Mouse (Mus musculus) cerebellum, adult 11 months (tissue): ENCODE measurements around the gene Anxa2.

Experiments
- DNase-seq: peaks from one replicate; pipeline ENCODE4 v3.0.0; 2022

The Anxa2 gene

DNA sequence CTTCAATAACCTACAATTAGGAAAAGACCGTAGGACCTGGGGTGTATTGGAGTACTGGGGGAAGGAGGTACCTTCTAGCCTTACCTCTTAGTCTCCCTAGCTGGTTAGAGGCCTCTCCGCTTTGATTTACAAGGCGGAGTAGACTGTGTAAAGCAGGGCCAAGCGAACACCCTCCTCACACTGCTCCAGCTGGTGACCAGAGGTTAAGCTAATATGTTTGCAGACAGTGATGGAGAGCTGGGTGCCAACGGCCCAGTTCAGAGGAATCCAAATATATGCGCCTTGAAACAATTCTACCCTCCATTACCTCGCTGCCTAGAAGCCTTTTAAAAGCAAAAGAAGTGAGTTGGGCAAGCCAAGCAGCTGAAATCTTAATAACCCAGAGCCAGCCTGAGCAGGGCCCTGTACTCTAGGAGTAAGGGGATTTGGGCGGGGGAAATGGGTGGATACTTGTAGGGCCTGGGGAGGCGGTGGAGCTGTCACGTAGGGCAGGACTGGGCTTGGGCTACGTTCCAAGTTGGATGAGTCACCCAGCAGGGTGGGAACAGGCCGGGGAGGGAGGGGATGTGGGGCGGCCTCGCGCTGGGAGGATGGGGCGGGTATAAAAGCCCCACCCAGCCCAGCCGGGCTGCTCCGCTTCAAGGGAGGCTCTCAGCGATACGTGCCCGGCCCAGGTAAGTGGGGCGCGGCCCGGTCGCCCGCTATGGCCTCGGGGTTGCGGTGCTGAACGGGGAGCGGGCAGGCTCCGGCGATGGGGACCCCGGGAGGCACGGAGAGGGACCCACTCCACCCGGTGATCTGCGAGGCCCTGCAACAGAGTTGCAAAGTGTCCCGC is at the start of gene Anxa2:
TSS of gene Anxa2 (plus strand) at position 555 of the 835 bp plus-strand sequence.
- no peak for DNase-seq

DNA sequence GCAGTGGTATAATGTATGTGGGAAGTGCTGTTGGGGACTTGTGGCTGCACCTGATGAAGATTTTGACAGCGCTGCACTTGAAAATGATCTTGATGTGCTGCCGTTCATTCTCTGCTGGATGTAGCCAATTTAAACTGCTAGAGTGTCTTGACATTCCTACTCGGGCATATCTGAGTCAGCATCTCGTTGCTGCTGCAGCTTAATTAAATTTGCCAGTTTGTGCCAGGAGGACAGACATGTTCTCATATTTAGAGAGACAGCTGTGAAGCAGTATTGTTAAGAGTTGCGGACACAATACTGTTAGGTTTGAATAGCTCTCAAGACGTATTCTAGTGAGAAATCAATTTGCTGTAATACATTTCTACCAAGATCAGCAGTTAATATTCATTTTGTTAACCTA is 48.7 kb upstream of the Anxa2 start:
- DNase-seq = no peak

DNA sequence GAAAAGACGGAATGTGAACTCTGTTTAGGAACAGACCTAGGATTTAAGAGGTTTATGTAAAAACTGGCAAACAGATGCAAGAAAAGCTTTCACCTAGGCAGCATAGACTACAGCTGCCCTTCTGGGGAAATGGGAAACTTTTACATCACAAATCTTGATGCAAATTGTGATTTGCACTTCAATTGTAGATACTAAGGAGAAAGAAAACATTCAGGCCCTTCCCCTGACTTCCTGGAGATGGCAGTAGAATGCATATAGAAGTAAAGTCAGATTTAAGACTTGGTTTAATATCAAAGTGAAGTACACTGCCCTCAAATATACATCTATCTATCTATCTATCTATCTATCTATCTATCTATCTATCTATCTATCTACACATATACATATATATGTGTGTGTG is 33.9 kb upstream of the Anxa2 start:
- no peak for DNase-seq

DNA sequence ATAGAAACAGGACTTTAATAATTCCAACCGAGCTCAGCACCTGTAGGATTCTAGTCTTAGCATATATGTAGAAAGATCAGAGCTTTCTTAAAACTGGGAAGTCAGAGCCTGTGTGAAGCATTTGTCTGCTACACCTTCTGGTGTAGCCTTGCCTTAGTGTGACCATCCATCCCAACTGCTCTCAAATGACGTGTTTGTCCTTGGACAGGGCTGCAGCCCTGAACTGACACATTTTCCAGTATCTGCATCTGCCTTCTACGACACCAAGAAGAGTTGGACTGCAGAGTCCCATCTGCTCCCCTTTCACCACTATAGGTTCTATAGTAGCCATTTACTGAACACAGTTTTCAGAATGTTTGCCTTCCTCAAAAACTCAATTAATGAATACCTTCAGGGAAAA is 22.9 kb upstream of the Anxa2 start:
- no peak for DNase-seq

DNA sequence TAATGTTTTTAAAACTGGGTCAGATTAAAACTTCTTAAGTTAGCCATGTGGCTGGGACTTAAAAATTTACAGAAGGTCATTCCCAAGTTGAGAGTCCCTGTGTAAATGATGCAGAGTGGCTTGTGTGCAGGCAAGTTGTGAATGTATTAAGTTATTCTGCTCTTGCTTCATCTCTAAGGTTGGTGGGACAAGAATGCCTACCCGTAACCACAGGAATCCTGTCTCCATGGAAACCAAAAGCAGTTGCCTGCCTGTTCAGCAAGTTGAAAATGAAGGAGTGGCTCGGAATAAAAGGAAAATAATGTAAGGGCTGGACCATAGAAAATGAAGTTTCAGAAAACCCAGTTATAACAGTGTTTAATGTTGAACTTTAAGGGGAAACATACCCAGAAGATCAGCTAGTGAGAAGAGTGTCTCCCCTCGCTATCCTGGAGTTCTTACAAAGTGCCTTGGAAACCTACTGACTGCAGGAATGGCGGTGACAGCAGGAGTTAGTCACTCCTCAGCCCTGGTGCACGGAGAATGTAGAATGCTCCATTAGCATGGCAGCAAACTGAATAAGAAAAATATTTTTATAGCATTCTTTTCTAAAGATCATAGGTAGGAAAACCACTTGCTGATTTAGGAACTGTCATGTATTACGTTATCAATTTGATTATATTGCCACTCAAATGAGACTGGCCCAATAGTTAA is 21.4 kb upstream of the Anxa2 start:
- DNase-seq = no peak

DNA sequence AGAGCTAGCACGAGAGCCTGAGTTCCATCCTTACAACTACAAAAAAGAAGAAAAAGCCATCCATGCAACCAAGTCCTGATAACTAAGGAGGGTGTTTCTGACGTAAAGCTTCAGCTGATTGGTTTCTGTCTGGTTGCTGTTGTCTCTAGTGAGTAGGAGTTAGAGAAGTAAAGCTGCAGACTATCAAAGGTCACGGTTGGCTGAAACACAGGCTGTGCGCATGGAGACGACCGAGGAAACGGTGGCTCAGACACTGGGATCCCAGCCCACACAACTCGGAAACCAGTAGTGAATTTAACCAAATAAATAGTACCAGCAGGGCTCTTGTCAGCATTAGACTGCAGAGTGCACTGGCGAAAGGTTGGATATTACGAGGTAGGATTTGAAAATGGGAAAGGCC is 18.2 kb upstream of the Anxa2 start:
- no peak for DNase-seq

DNA sequence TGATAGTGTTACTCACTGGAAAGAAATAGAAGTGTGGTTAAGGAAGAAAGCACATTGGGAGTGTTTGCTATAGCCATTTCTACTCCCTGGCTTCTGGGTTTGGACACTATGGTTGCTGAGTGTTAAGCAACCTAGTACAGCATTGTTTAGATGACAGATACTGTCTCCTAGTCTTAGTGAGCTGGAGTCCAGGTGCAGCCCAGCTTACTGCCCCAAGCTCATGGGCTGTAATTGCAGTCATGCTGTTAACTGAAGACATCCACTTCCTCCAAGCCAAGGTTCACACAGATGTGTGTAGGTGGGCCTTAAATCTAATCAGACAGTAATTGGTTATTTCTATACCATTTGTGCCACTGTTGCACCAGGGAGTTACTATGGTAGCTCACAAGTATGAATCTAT is 17.8 kb upstream of the Anxa2 start:
- no peak for DNase-seq

DNA sequence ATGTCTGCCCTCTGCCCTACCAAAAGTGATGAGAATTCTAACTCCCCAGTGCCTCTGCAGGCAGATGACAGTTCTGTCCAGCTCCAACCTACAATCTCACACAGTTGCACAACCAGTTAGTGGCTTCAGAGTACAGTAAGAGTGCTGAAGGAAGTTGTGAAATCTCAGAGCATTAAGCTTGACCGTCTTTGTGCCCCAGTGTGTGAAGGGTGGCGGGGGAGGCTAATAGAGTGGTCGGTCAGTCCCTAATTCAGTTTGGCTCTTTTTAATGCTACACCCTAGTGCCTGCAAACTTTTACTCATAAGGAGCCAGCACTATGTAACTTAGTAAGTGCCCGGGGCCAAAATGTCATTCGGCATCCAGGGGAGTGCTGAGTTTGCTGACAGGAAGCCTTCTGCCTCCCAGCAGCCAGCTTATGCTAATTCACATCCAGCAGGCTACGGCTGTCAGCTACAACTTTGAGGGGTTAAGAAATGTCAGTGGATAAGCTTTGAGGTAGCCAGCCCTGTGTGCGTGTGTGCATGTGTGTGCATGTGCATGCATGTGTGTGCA is 13.5 kb upstream of the Anxa2 start:
- no peak for DNase-seq

DNA sequence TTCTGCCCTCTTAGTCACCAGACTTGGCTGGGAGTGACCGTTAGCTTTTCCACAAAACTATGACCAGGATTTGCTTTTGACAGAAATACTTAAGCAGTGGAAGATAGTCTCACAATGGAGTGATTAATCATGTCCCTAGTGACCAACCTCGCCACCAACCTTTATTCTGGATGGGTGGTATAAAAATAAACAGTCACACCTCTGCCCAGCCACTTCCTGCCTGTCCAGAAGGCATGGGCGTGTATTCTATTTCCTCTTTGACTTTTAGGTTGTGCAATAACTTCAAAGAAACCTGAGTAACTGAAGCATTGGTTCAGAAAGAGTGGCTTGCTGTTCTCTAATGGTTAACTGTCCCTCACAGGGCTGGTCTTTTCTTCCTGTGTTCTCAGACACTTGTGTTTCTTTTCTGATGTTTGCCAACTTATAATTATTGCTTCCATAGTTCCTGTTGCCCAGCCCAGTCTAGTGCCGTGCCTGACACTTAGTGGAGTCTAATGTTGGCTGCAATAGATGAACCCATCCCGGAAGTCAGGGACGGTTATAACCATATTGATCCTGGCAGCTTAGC is 10.9 kb upstream of the Anxa2 start:
- DNase-seq = no peak

DNA sequence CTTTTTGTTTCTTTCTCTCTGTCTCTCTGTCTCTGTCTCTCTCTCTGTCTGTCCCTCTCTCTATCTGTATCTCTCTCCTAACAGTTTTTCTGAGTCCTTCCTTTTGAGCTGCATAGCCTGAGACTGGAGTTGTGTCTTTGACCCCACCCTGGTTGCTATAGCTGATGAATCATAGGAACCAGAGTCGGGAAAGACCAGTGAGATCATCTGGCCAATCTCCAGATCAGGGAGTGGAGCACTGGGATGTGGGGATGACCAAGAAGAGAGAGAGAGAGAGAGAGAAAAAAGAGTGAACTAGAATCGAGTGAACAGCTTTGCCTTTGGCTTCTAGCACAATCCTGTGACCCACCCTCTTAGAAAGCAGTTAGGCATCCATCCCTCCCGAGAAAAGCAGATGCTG is 10.2 kb upstream of the Anxa2 start:
- DNase-seq = no peak

DNA sequence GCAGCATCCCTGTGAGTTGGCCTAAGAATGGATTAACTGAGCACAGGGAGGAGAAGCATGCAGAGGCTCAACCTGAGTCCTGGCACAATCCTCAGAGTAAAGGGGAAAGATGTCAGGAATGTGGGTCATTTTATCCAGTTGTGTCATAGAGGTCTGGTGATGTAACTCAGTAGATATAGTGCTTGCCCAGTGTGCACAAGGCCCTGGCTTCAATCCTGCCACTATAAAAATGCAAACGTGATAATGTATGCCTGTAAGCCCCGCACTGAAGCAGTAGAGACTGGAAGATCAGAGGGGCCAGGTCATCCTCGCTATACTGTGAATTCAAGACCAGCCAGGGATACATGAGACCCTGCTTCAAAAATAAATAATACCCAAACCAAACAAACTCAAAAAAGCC is 4.6 kb upstream of the Anxa2 start:
- no peak for DNase-seq

DNA sequence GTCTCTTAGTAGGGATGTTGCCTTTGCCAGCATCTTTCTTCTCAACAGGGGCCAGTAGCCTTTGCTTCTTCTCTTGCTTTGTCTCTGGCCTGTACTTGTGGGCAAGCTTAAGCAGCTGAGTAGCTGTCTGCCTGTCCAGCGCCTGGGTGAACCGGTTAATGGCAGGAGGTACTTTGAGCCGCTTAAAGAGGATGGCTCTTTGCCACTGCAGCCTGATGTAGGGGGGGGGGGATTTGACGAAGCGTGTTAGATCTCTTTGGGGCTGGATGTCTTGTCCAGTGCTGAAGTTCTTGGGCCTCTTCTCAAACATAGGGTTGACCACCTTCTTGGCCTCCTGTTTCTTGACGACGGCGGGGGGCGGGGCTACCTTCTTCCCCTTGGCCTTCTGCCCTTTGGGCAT is 2.8 kb upstream of the Anxa2 start:
- DNase-seq = no peak

DNA sequence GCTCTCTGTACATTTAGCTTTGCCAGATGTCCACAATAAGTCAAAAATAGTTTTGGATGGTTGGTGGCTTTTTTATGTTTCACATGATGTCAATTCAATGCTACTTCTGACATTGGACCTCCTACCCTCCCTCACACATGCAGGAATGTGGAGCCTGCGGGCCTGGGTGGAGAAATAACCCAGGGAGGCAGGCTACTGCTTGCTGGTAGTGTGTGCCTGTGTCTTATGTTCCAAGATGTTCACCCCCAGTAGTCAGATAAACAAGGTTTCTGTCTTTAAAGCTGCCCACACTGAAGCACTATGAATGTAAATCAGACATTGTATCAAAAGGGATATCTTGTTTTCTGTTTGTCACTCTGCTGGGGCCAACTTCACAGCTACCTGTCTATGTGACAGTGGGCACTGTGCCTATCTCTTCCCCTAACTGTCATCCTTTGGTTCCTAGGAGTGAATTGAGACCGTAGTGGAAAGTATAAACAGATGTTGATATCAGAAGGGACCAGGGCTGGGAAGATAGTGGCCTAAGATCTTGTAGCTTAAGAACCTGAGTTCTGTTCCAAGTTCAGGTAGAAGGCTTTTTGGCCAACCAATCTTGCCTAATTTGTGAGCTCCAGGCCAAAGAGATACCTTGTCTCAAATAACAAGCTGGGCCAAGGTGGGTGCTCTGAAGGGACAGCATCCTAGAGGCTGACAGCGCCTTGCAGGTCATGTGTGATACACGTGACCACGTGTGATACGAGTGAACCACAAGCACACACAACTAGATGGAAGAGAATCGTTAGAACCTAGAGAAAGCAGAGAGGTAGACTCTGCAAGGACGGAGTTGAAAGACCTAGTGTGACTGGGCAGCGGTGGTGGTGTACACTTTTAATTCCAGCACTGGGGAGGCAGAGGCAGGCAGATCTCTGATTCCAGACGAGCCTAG is 1.3 kb upstream of the Anxa2 start:
- no peak for DNase-seq

DNA sequence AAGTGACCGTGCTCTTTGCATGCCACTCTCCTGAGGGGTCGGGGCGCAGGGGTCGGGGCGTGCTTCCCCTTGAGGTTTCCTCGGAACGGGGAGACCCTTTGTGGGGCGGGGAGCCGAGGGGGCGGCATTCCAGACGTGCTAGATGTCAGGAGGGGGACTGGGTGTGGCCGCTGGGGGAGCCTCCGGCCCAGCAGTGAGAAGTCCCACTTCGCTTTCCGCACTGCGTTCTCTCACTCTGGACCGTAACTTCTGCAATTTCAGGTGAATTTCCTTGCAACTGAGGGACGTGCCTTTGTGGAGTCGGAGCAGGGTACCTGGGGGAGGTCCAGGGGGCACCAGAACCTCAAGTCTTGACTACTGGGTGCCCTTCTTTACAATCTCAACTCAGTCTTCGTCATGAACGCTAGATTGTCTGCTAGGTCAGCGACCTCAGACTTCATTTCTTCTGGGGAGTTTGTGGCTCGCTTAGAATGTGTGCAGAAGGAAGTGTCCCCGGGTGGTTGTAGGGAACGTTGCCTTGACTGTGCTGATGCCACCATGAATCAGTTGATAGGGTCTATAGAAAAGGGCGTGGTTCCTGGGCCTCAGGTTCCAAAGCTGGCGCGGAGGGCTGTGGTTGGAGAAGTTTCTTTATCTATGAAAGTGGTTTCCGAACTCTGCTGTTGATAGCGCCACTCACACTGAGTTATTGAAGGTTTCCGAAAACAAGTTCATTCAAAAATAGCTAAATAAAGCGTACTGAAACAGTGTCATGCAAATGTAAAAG is 664 bp downstream of the Anxa2 start:
- DNase-seq = no peak

DNA sequence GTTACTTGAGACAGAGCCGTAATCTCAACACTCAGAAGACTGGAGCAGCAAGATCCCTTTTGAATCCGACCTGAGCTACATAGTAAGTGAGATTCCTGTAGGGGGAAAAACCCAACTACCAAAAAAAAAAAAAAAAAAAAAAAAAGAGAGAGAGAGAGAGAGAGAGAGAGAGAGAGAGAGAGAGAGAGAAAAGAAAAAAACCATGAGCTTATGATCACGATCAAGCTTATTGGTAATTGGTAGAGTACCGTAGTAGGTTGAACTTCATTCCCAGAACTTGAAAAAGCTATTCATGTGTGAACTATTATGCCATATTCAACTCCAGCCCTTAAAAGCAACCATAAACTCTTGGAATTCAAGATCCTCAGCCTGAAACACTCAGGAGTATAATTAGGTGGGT is 1.3 kb downstream of the Anxa2 start:
- no peak for DNase-seq

DNA sequence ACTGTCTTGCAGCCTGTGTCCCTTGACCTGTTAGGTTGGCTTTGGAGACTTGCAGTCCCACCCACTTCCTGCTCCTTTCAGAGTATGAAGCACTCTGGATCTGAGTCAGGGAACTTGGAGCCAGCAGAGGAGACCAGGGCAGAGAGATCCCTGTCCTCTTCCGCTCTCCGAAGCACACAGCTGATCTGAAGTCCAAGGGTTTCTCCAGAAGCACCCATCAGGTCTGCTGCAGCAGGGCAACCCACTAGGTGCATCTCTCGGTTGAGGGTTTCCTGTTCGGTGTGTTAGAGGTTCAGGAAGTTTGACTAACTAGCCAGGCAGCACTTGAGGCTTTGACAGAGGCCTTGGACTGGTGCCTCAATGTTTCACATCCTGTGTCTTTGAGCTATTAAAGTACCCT is 2.0 kb downstream of the Anxa2 start:
- DNase-seq = no peak

DNA sequence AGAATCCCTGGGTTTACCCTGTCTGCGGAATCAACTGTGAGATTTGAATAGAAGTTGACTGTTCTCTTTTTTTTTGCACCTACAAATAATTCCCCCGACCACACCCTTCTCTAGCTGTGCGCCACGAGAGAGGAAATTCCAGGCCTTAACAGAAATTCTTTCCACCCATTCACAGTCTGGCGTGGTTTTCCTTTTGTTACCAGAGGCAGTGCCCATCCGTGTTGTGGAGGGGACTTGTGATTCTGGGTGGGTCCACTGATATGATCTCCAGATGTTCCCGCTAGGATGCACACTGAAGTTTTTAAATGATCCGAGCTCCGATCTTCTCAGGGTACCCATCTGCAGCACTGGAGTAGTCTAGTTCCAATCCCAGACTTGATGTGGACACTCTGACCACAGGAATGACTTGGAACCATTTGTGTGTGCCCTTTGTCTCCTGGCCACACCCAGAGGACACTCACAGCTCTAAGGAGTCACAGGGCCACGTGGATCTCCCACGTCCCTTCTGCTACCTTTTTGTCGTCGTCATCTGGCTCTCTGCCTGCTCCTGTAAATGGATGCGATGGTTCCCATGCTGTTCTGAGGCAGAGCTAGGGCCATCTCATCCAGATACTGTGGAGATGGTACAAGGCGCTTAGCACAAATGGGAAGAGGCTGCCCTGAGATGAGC is 3.1 kb downstream of the Anxa2 start:
- DNase-seq = no peak

DNA sequence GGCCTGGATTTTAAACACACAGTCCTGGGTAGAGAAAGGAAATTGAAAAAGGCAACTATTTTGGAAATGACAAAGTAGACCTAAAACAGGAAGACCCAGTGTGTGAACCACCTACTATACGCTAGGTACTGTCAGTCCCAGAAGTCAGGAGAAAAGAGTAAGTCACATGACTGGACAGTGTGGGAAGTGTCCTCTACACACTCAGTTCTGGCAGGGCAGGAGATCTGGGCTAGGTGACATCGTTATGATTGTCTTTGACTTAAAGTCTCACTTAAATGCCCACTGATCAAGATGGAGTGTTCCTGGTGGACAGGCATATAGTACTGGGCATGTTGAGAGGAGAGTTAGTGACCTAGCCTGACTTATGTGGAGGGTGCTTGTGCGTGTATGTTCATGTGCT is 3.7 kb downstream of the Anxa2 start:
- DNase-seq = no peak

DNA sequence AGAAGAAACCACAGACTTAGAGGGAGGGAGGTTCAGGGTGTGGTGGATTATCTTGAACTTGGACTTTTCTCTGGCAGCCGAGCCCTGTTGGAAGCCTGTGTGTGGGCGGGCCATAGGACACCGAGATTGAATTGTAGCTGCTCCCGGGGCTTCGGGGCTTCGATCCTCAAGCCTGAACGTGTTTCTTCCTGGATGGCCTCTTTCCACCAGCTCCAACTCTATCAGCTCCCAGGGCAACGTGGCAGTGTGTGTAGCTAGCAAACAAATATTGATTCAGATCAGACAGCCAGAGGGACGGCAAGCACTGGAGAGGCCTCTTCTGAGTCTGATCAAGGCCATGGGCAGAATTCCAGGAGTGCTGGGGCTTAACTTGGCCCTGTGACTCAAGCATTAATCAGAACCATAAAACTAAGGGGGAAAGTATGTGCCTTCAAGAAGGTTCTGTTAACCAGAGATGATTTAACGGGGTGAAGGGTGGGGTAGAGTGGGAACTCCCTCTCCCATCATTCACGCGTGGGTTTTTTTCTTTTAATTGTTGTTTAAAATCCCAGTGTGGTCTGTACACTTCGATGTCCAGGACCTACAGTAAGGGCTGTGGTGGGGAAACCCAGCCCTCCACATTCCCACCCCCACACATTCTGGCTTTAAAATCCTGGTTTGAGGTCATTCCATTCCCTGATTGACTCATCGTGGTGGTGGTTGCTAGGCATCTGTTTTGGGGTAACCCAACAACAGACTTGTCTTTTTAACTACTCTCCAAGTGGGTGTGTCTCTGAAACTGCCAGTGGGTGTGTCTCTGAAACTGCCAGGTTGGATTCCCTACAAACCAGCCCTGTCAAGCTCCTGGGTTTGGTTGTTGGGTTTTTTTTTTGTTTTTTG is 4.6 kb downstream of the Anxa2 start:
- DNase-seq = no peak

DNA sequence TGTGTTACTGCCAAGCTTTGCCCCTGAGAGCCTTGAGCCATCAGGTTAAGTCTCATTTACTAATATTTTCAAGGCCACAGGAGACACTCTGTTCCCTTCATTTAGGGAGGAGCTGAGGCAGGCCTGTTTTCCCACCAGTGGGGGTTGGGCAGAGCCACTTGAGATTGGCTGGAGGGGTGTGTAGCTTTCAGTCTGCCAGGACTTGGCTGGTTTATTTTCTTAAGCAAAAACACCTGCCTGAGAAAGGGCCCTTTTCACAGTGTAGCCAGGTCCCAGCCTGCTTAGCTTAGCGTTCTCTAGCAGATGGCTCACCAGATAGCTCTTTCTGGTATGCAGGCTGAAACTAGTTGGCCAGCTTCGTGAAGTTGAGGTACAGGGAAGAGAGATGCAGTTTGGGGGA is 5.6 kb downstream of the Anxa2 start:
- DNase-seq = no peak
